Mouse (Mus musculus) Patski (cell line): ENCODE measurements around the gene Ccdc177. TPM values are rescaled to one million over a fixed set of nuclear protein-coding genes. Genes with fewer than 3 reads are reported as not detected.

Experiments
- ATAC-seq: fragments of 100-300 bp; one replicate; pipeline ENCODE4 v1.8.0; 2021
- CTCF ChIA-PET: fragments of 350-600 bp; sonication (Branson Sonifier 250); formaldehyde crosslinking; loops from one replicate; lab custom pipeline; 2022; ENCODE audit warnings: inconsistent platforms; lab: Charles Lee
- POLR2A ChIA-PET: fragments of 350-600 bp; sonication (Branson Sonifier 250); formaldehyde crosslinking; loops from one replicate; lab custom pipeline; 2022; ENCODE audit warnings: antibody characterized with exemption, inconsistent platforms; lab: Charles Lee
- DNase-seq: peaks from one replicate; pipeline ENCODE4 v3.0.0-alpha.2; 2011; ENCODE audit warnings: low read depth, low spot score
- H3K27me3 ChIP-seq: fragments of 371-371 bp; one replicate; pipeline ENCODE4 v1.5.1; 2021
- CTCF ChIP-seq: fragments of 100-300 bp; IDR thresholded peaks from one replicate; pipeline ENCODE4 v1.5.1; 2021
- in situ Hi-C: fragments of 300-500 bp; cut with MboI; formaldehyde crosslinking; loops from 3 replicates; pipeline ENCODE4 v1.11.1; 2018; ENCODE audit warnings: low pct_unique_long_range_greater_than_20kb, mixed read lengths
- polyA plus RNA-seq: library from polyadenylated mRNA; unstranded; gene quantifications from one replicate; pipeline ENCODE4 v1.2.3, GENCODE M21; 2021

Ccdc177 gene
- polyA plus RNA-seq = 0.28 TPM

GRCm38 (mm10) chr12:80760396-80760801 lies at the start of gene Ccdc177:
Gene Ccdc177 (minus strand): TSS chr12:80760687.
- ChIA-PET CTCF (interaction anchor here (1.1 to 1.5 kb wide), 4 partner anchors 11 to 29 kb away, joined by 4 to 5 read pairs (median 4); no protein-coding TSS in a partner anchor), POLR2A (no interaction called here)
- ATAC-seq (no peak), DNase-seq (no peak)
- TF ChIP-seq CTCF = no peak
- in situ Hi-C loops = loop anchor here (5.0 to 25.0 kb wide), 2 partner anchors 33 to 427 kb away; no protein-coding TSS in a partner anchor
- H3K27me3 ChIP-seq = peaks cover 3% of the 10 kb centered on the region

- ATAC-seq (no peak), DNase-seq (no peak)
- in situ Hi-C loops = no loop called here
- CTCF ChIA-PET = interaction anchor here (0.7 to 1.7 kb wide), 2 partner anchors 11 to 84 kb away, joined by 3 to 4 read pairs; no protein-coding TSS in a partner anchor
- POLR2A ChIA-PET = interaction anchor here (0.6 kb wide), 1 partner anchor 28 kb away, joined by 3 read pairs; no protein-coding TSS in a partner anchor
- H3K27me3 ChIP-seq = no peaks in the 10 kb centered on the region
- TF ChIP-seq CTCF = no peak
These were observed 49.5 kb upstream of the Ccdc177 start for GRCm38 (mm10) chr12:80810005-80810404.

GRCm38 (mm10) chr12:80807451-80808085 lies 47.1 kb upstream of the Ccdc177 start:
- TF ChIP-seq CTCF = no peak
- ChIA-PET CTCF (interaction anchor here (1.4 to 1.6 kb wide), 2 partner anchors 16 to 88 kb away, joined by 3 to 4 read pairs; no protein-coding TSS in a partner anchor), POLR2A (interaction anchor here (0.7 kb wide), 2 partner anchors 12 to 67 kb away, joined by 3 read pairs; no protein-coding TSS in a partner anchor)
- in situ Hi-C loops = no loop called here
- DNase-seq (no peak), ATAC-seq (no peak)
- no peaks in the 10 kb centered on the region for H3K27me3 ChIP-seq

- in situ Hi-C loops = no loop called here
- no peak for TF ChIP-seq CTCF
- POLR2A ChIA-PET = interaction anchor here (1.5 kb wide), 1 partner anchor 12 kb away, joined by 6 read pairs; no protein-coding TSS in a partner anchor
- ATAC-seq (no peak), DNase-seq (no peak)
- CTCF ChIA-PET = interaction anchor here (2.2 kb wide), 1 partner anchor 90 kb away, joined by 4 read pairs; no protein-coding TSS in a partner anchor
- H3K27me3 ChIP-seq = no peaks in the 10 kb centered on the region
These were observed 44.5 kb upstream of the Ccdc177 start for GRCm38 (mm10) chr12:80804861-80805428.

GRCm38 (mm10) chr12:80803924-80804323 lies 43.4 kb upstream of the Ccdc177 start:
- no peak for ATAC-seq
- no peak for DNase-seq
- in situ Hi-C loops = no loop called here
- no peak for TF ChIP-seq CTCF
- ChIA-PET POLR2A (interaction anchor here (0.6 kb wide), 1 partner anchor 22 kb away, joined by 10 read pairs; no protein-coding TSS in a partner anchor), CTCF (interaction anchor here (1.2 kb wide), 1 partner anchor 20 kb away, joined by 3 read pairs; no protein-coding TSS in a partner anchor)
- no peaks in the 10 kb centered on the region for H3K27me3 ChIP-seq

- peak; percentile 36 for TF ChIP-seq CTCF
- POLR2A ChIA-PET = no interaction called here
These were observed 41.0 kb upstream of the Ccdc177 start for GRCm38 (mm10) chr12:80801443-80801842.

GRCm38 (mm10) chr12:80800156-80800555 lies 39.7 kb upstream of the Ccdc177 start:
- no peak for TF ChIP-seq CTCF
- ChIA-PET CTCF (no interaction called here), POLR2A (no interaction called here)
- DNase-seq = no peak
- H3K27me3 ChIP-seq = no peaks in the 10 kb centered on the region
- in situ Hi-C loops = no loop called here
- peak; percentile 62 for ATAC-seq

More at GRCm38 (mm10) chr12:80801443-80801842, 41.0 kb upstream of the Ccdc177 start:
- ATAC-seq (no peak), DNase-seq (no peak)
- in situ Hi-C loops = no loop called here
- no peaks in the 10 kb centered on the region for H3K27me3 ChIP-seq
- CTCF ChIA-PET = interaction anchor here (1.4 kb wide), 1 partner anchor 20 kb away, joined by 3 read pairs; no protein-coding TSS in a partner anchor

- ChIA-PET POLR2A (interaction anchor here (1.5 kb wide), 1 partner anchor 39 kb away, joined by 3 read pairs; no protein-coding TSS in a partner anchor), CTCF (interaction anchor here (1.2 kb wide), 1 partner anchor 65 kb away, joined by 3 read pairs; no protein-coding TSS in a partner anchor)
- in situ Hi-C loops = no loop called here
- DNase-seq (no peak), ATAC-seq (no peak)
- no peaks in the 10 kb centered on the region for H3K27me3 ChIP-seq
- TF ChIP-seq CTCF = no peak
These were observed 37.8 kb upstream of the Ccdc177 start for GRCm38 (mm10) chr12:80798271-80798670.

- H3K27me3 ChIP-seq = no peaks in the 10 kb centered on the region
- POLR2A ChIA-PET = interaction anchor here (0.6 kb wide), 1 partner anchor 12 kb away, joined by 3 read pairs; no protein-coding TSS in a partner anchor
- TF ChIP-seq CTCF = no peak
- ATAC-seq (no peak), DNase-seq (no peak)
- in situ Hi-C loops = no loop called here
- CTCF ChIA-PET = interaction anchor here (0.9 to 1.6 kb wide), 2 partner anchors 39 to 66 kb away, joined by 3 read pairs; no protein-coding TSS in a partner anchor
These were observed 34.7 kb upstream of the Ccdc177 start for GRCm38 (mm10) chr12:80794935-80795785.

GRCm38 (mm10) chr12:80794522-80794921 lies 34.0 kb upstream of the Ccdc177 start:
- ChIA-PET POLR2A (no interaction called here), CTCF (interaction anchor here (0.9 to 1.6 kb wide), 2 partner anchors 38 to 66 kb away, joined by 3 read pairs; no protein-coding TSS in a partner anchor)
- TF ChIP-seq CTCF = no peak
- H3K27me3 ChIP-seq = no peaks in the 10 kb centered on the region
- ATAC-seq (no peak), DNase-seq (no peak)
- in situ Hi-C loops = no loop called here
